Mouse (Mus musculus) cerebellum, adult 8-10 months (tissue): ENCODE data around the gene Ccdc33.

Experiments used
- DNase-seq: peaks from one replicate; pipeline ENCODE4 v3.0.0; 2022

Gene Ccdc33

GRCm38 (mm10) chr9:58118671-58119070 lies at the start of gene Ccdc33:
Gene Ccdc33, minus strand, starts transcription at chr9:58118823.
- no peak for DNase-seq

- no peak for DNase-seq
Measured at GRCm38 (mm10) chr9:58165779-58166178, 47.2 kb upstream of the Ccdc33 start.

- DNase-seq, result no peak
Measured at GRCm38 (mm10) chr9:58163146-58163545, 44.5 kb upstream of the Ccdc33 start.

- DNase-seq, result no peak
Measured at GRCm38 (mm10) chr9:58162173-58162572, 43.5 kb upstream of the Ccdc33 start.

GRCm38 (mm10) chr9:58160315-58160714 lies 41.7 kb upstream of the Ccdc33 start:
- no peak for DNase-seq

GRCm38 (mm10) chr9:58159855-58160254 lies 41.2 kb upstream of the Ccdc33 start:
- no peak for DNase-seq

- DNase-seq, result no peak
Measured at GRCm38 (mm10) chr9:58158541-58159311, 40.1 kb upstream of the Ccdc33 start.

GRCm38 (mm10) chr9:58157838-58158237 lies 39.2 kb upstream of the Ccdc33 start:
- DNase-seq, result no peak

- no peak for DNase-seq
Measured at GRCm38 (mm10) chr9:58156819-58157560, 38.4 kb upstream of the Ccdc33 start.

GRCm38 (mm10) chr9:58155366-58155765 lies 36.7 kb upstream of the Ccdc33 start:
- DNase-seq, result no peak

- DNase-seq, result no peak
Measured at GRCm38 (mm10) chr9:58153095-58153494, 34.5 kb upstream of the Ccdc33 start.

- DNase-seq, result no peak
Measured at GRCm38 (mm10) chr9:58150733-58151361, 32.2 kb upstream of the Ccdc33 start.

GRCm38 (mm10) chr9:58148806-58149205 lies 30.2 kb upstream of the Ccdc33 start:
- DNase-seq, result no peak

GRCm38 (mm10) chr9:58145417-58145816 lies 26.8 kb upstream of the Ccdc33 start:
- DNase-seq, result no peak

GRCm38 (mm10) chr9:58144664-58145063 lies 26.0 kb upstream of the Ccdc33 start:
- DNase-seq, result no peak

GRCm38 (mm10) chr9:58143419-58143818 lies 24.8 kb upstream of the Ccdc33 start:
- no peak for DNase-seq

- no peak for DNase-seq
Measured at GRCm38 (mm10) chr9:58139947-58140346, 21.3 kb upstream of the Ccdc33 start.

GRCm38 (mm10) chr9:58135921-58136321 lies 17.3 kb upstream of the Ccdc33 start:
- no peak for DNase-seq

GRCm38 (mm10) chr9:58134906-58135305 lies 16.3 kb upstream of the Ccdc33 start:
- DNase-seq, result peak; percentile 18

- no peak for DNase-seq
Measured at GRCm38 (mm10) chr9:58133893-58134884, 15.6 kb upstream of the Ccdc33 start.

- DNase-seq, result no peak
Measured at GRCm38 (mm10) chr9:58131735-58132134, 13.1 kb upstream of the Ccdc33 start.

GRCm38 (mm10) chr9:58130909-58131308 lies 12.3 kb upstream of the Ccdc33 start:
- DNase-seq, result no peak

- DNase-seq, result no peak
Measured at GRCm38 (mm10) chr9:58129508-58129907, 10.9 kb upstream of the Ccdc33 start.
